Mouse (Mus musculus): ENCODE data around the gene Brca1. TPM values are rescaled to one million over a fixed set of nuclear protein-coding genes. Genes with fewer than 3 reads are reported as not detected.
"Not testable (repeated sequence)": the region's sequence is repeated elsewhere in the genome, so short reads cannot be mapped to it uniquely, and the experiment has no call there.

Brca1 gene
- total and polyA plus RNA-seq, 3 experiments: 0.18 to 0.63 (median 0.20) TPM

DNA sequence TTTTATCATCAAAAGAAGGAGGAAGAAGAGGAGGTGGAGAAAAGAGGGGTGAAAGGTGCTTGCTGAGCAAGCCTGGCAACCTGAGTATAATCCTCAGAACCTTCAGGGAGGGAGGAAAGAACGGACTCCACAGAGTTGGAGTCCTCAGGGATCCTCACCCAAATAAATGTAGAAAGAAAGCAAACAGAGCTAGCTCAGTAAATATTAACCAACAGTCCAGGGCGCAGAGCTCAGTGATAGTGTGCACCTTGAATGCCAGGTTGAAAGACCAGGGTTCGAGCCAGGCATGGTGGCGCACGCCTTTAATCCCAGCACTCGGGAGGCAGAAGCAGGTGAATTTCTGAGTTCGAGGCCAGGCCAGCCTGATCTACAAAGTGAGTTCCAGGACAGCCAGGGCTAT, 96.1 kb downstream of the Brca1 start:
- WGBS: 92% methylated on average over 7 of the region's 7 CpGs
- no peak for DNase-seq
- H3K4me1 ChIP-seq (ENCODE audit: control insufficient read depth, insufficient read depth, low read length): peaks cover 4% of the 10 kb centered on the region; the same call in 1 of the 2 replicates
- TF ChIP-seq CTCF (IDR thresholded peaks at IDR 0.05): no peak
- no peak overlapping the region for H3K9ac ChIP-seq (ENCODE audit: low read depth, low read length)
- H3K27me3 ChIP-seq (ENCODE audit: control insufficient read depth, insufficient read depth, low read length): no peaks in the 10 kb centered on the region
- H3K4me3 ChIP-seq: no peak overlapping the region
- H3K79me2 ChIP-seq (replicated peaks; ENCODE audit: control insufficient read depth, insufficient read depth, low read length): peaks cover 5% of the 10 kb centered on the region
- H3K36me3 ChIP-seq (ENCODE audit: control insufficient read depth, insufficient read depth, low read length): peaks cover 2% of the 10 kb centered on the region; the same call in 1 of the 2 replicates
- H3K27ac ChIP-seq: no peak overlapping the region
- intact Hi-C loops (cut with DNase I): no loop called here

DNA sequence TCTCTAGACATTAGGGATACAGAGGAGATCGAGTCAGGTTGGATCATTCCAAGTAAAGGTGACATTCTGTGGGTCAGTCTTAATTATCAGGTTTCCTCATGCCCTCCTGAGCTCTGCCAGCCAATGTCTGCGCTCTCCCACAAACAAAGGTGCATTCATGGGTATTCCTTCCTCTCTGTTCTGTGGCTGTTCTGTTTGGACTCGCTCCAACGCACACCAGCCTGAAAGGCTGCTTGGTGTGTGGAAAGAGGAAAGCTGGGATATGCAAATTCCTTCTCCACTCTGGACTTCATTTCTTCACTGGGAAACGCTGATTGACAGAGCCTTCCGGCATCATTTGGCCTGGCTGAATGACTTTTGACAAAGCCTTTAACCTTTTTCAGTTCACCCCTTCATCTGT, 97.1 kb downstream of the Brca1 start:
- no peak for TF ChIP-seq EP300 (IDR thresholded peaks at IDR 0.05; ENCODE audit: insufficient read depth, low read depth, low read length)
- no peak for TF ChIP-seq CTCF (IDR thresholded peaks at IDR 0.05)
- TF ChIP-seq POLR2A (IDR thresholded peaks at IDR 0.05; ENCODE audit: insufficient read depth, low read depth, low read length): no peak
- Histone ChIP-seq H3K9ac (ENCODE audit: low read depth, low read length) (no peak overlapping the region), H3K79me2 (replicated peaks; ENCODE audit: control insufficient read depth, insufficient read depth, low read length) (peaks cover 5% of the 10 kb centered on the region), H3K36me3 (ENCODE audit: control insufficient read depth, insufficient read depth, low read length) (peaks cover 4% of the 10 kb centered on the region; the same call in 1 of the 2 replicates), H3K4me1 (ENCODE audit: control insufficient read depth, insufficient read depth, low read length) (peaks cover 6% of the 10 kb centered on the region), H3K4me3 (no peak overlapping the region), H3K27ac (no peak overlapping the region), H3K27me3 (ENCODE audit: control insufficient read depth, insufficient read depth, low read length) (no peaks in the 10 kb centered on the region)
- no peak for DNase-seq
- 60% methylated on average over 6 of the region's 6 CpGs for WGBS
- intact Hi-C loops (cut with DNase I): no loop called here

DNA sequence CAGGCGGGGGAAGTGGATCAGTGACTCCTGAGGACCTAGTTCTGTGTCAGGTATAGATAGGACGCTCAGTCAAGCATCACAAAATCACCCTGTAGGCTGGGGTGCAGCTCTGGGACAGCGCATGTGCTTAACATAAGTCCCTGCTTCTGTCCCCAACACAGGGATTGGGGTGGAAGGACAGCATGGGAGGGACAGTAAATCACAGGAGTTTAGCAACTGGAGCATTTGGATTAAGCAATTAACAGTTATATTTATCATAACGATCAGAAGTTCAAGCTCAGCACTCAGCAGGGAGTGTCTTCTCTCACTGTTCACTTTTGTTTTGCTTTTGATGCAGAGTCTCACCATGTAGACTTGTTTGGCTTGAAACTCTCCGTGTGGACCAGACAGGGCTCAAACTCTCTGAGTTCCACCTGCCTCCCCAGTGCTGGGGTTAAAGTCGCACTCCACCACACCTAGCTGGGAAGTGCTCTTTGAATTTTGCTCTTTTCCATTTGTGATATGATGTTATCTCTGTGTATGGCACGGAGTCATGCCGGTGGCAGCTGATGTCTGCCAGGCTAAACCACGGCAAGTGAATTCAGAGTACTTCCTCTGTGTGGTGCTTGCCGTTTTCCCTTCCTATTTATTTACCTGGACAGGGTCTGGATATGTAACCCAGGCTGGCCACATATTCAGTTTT, 99.5 kb downstream of the Brca1 start:
- peaks cover 4% of the 10 kb centered on the region; the same call in 1 of the 2 replicates for H3K36me3 ChIP-seq (ENCODE audit: control insufficient read depth, insufficient read depth, low read length)
- intact Hi-C loops (cut with DNase I): no loop called here
- no peak overlapping the region for H3K4me3 ChIP-seq
- WGBS: 52% methylated on average over 10 of the region's 10 CpGs
- H3K27me3 ChIP-seq (ENCODE audit: control insufficient read depth, insufficient read depth, low read length): no peaks in the 10 kb centered on the region
- peaks cover 8% of the 10 kb centered on the region for H3K4me1 ChIP-seq (ENCODE audit: control insufficient read depth, insufficient read depth, low read length)
- DNase-seq: no peak
- peaks cover 5% of the 10 kb centered on the region for H3K79me2 ChIP-seq (replicated peaks; ENCODE audit: control insufficient read depth, insufficient read depth, low read length)
- TF ChIP-seq POLR2A (IDR thresholded peaks at IDR 0.05; ENCODE audit: insufficient read depth, low read depth, low read length): no peak
- H3K9ac ChIP-seq (ENCODE audit: low read depth, low read length): no peak overlapping the region
- H3K27ac ChIP-seq: no peak overlapping the region

DNA sequence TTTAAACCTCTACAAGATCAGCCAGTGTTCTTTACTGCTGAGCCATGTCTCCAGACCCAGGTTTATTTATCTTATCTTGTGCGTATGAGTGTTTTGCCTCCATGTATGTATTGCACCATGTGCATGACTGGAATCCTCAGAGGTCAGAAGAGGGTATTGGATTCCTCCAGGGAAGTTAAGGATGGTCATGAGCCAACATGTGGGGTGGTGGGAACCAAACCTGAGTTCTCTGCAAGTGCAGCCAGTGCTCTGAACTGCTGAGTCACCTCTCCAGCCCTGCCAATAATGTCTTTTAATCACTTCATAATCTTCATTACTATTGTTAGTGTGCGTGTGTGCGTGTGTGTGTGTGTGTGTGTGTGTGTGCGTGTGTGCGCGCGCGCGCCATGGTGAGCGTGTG, 100.2 kb downstream of the Brca1 start:
- peaks cover 8% of the 10 kb centered on the region for H3K4me1 ChIP-seq (ENCODE audit: control insufficient read depth, insufficient read depth, low read length)
- H3K27me3 ChIP-seq (ENCODE audit: control insufficient read depth, insufficient read depth, low read length): no peaks in the 10 kb centered on the region
- H3K27ac ChIP-seq: no peak overlapping the region
- peaks cover 5% of the 10 kb centered on the region for H3K79me2 ChIP-seq (replicated peaks; ENCODE audit: control insufficient read depth, insufficient read depth, low read length)
- H3K36me3 ChIP-seq (ENCODE audit: control insufficient read depth, insufficient read depth, low read length): peaks cover 4% of the 10 kb centered on the region; the same call in 1 of the 2 replicates
- no peak for TF ChIP-seq CTCF (IDR thresholded peaks at IDR 0.05)
- no peak for TF ChIP-seq POLR2A (IDR thresholded peaks at IDR 0.05; ENCODE audit: insufficient read depth, low read depth, low read length)
- TF ChIP-seq EP300 (IDR thresholded peaks at IDR 0.05; ENCODE audit: insufficient read depth, low read depth, low read length): no peak
- WGBS: 92% methylated on average over 10 of the region's 10 CpGs
- intact Hi-C loops (cut with DNase I): no loop called here
- no peak for DNase-seq
- no peak overlapping the region for H3K4me3 ChIP-seq
- no peak overlapping the region for H3K9ac ChIP-seq (ENCODE audit: low read depth, low read length)

DNA sequence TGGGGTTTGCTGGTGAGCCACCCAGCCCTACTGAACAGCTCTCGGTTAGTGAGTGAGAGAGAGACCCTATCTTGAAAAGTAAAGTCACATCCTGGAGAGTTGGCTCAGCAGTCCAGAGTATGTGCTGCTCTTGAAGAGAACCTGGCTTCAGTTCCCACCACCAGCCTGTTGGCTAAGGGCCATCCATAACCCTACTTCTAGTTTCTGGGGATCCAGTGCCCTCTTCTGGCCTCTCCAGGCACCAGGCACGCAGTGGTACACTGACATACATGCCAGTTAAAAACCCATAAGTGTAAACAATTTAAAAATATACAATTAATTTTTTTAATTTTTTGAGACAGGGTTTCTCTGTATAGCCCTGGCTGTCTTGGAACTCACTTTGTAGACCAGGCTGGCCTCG, 101.4 kb downstream of the Brca1 start:
- no peak for DNase-seq
- H3K4me3 ChIP-seq: no peak overlapping the region
- 83% methylated on average over 3 of the region's 3 CpGs for WGBS
- intact Hi-C loops (cut with DNase I): no loop called here
- H3K27me3 ChIP-seq (ENCODE audit: control insufficient read depth, insufficient read depth, low read length): no peaks in the 10 kb centered on the region
- peaks cover 5% of the 10 kb centered on the region for H3K79me2 ChIP-seq (replicated peaks; ENCODE audit: control insufficient read depth, insufficient read depth, low read length)
- peaks cover 4% of the 10 kb centered on the region; the same call in 1 of the 2 replicates for H3K36me3 ChIP-seq (ENCODE audit: control insufficient read depth, insufficient read depth, low read length)
- H3K27ac ChIP-seq: no peak overlapping the region
- no peak overlapping the region for H3K9ac ChIP-seq (ENCODE audit: low read depth, low read length)
- TF ChIP-seq CTCF (IDR thresholded peaks at IDR 0.05) (peak; percentile 35), EP300 (IDR thresholded peaks at IDR 0.05; ENCODE audit: insufficient read depth, low read depth, low read length) (no peak)
- peaks cover 8% of the 10 kb centered on the region for H3K4me1 ChIP-seq (ENCODE audit: control insufficient read depth, insufficient read depth, low read length)

DNA sequence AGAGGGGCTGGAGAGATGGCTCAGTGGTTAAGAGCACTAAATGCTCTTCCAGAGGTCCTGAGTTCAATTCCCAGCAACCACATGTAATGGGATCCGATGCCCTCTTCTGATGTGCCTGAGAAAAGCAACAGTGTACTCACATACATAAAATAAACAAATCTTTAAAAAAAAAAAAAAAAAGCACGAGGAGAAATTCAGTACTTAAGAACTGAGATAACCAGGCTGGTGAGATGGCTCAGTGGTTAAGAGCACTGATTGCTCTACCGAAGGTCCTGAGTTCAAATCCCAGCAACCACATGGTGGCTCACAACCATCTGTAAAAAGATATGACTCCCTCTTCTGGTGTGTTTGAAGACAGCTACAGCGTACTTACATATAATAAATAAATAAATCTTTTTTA, 102.2 kb downstream of the Brca1 start:
- not testable (repeated sequence) for DNase-seq; H3K79me2 ChIP-seq (replicated peaks; ENCODE audit: control insufficient read depth, insufficient read depth, low read length); H3K36me3 ChIP-seq (ENCODE audit: control insufficient read depth, insufficient read depth, low read length); H3K27me3 ChIP-seq (ENCODE audit: control insufficient read depth, insufficient read depth, low read length); H3K27ac ChIP-seq; H3K4me3 ChIP-seq; H3K4me1 ChIP-seq (ENCODE audit: control insufficient read depth, insufficient read depth, low read length); H3K9ac ChIP-seq (ENCODE audit: low read depth, low read length)
- 75% methylated on average over 4 of the region's 4 CpGs for WGBS
- intact Hi-C loops (cut with DNase I): loop anchor here (2.0 kb wide), 1 partner anchor 15 kb away; the partner anchor contains the start of gene Rnd2

All from heart, adult 2 months (tissue).